Mouse (Mus musculus): ENCODE measurements around the gene Cdh13. TPM values are rescaled to one million over a fixed set of nuclear protein-coding genes. Genes with fewer than 3 reads are reported as not detected.
A peak's percentile ranks its signal among the peaks of the same experiment; 100 is the strongest.

Cdh13 gene
- polyA plus RNA-seq, 1 experiment, result 56.6 TPM

DNA sequence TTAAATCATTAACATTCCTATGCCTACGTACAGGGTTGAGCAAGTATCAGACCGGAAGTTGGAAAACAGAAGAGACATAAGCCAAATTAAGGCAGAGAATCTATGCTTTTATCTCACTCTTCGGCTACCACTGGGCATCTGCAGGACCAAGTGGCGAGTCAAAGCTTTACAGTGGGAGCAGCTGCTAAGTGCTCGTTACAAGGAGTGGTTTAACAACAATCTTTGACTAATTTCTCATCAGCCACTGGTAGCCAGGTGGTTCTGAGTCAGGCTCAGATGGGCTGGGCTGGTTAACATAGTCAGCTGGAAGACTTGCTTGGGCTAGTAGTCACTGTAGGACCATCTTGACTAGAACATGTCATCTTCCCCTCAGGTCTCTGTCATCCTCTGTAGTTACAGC is 34.2 kb upstream of the Cdh13 start:
- Histone ChIP-seq H3K4me2 (ENCODE audit: low read depth) (no peak overlapping the region), H3K4me3 (no peak overlapping the region), H3K36me3 (ENCODE audit: control insufficient read depth, insufficient read depth) (no peaks in the 10 kb centered on the region), H3K79me2 (ENCODE audit: control insufficient read depth, insufficient read depth) (no peaks in the 10 kb centered on the region), H3K27me3 (ENCODE audit: control insufficient read depth, insufficient read depth, insufficient read length) (peaks cover 2% of the 10 kb centered on the region), H3ac (ENCODE audit: control insufficient read depth, insufficient read length) (no peak overlapping the region)
- TF ChIP-seq USF1 (IDR thresholded peaks at IDR 0.05; ENCODE audit: low read depth) (no peak), MYOD1 (IDR thresholded peaks at IDR 0.05; ENCODE audit: control insufficient read depth in 1 of 3, insufficient read length in 2 of 3, low read depth in 2 of 3) (peak in 2 of 3 experiments; percentile 57 to 79), TCF3 (IDR thresholded peaks at IDR 0.05; ENCODE audit: insufficient read length, low read depth) (no peak), POLR2AphosphoS2 (IDR thresholded peaks at IDR 0.05; ENCODE audit: insufficient read length, low read depth) (no peak), E2F4 (IDR thresholded peaks at IDR 0.05; ENCODE audit: insufficient read depth) (no peak), TCF12 (IDR thresholded peaks at IDR 0.05; ENCODE audit: insufficient read depth, poor library complexity, severe bottlenecking) (peak; percentile 17), CEBPB (IDR thresholded peaks at IDR 0.05; ENCODE audit: insufficient read depth, poor library complexity, severe bottlenecking) (no peak), SRF (IDR thresholded peaks at IDR 0.05; ENCODE audit: control insufficient read depth, insufficient read length, low read depth) (no peak), MYOG (IDR thresholded peaks at IDR 0.05; ENCODE audit: control insufficient read depth in 1 of 3, insufficient read depth in 1 of 3, insufficient read length in 2 of 3, low read depth in 2 of 3) (peak in 1 of 3 experiments; percentile 63), REST (IDR thresholded peaks at IDR 0.05; ENCODE audit: insufficient read depth, insufficient read length) (no peak), MAX (IDR thresholded peaks at IDR 0.05; ENCODE audit: low read depth) (no peak), POLR2A (IDR thresholded peaks at IDR 0.05; ENCODE audit: insufficient read length, low read depth) (no peak)

DNA sequence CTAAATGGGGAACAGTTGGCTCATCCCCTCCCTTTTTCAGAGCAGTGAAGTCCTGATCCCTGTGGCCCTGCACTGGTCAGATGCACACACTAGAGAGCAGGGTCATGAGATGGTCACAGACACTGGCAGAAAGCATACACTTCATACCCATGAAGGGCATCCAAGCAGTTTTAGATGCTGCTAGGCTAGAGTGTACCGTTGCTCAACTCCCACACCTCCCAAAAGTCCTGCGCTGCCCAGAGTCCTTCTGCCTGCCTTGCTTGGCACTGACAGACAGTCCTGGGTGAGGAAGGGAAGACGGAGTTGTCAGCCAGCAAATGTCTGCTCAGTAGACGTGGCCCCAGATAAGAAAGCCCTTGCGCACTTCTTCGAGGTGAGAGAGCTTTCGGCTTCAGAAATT is 33.6 kb upstream of the Cdh13 start:
- TF ChIP-seq CEBPB (IDR thresholded peaks at IDR 0.05; ENCODE audit: insufficient read depth, poor library complexity, severe bottlenecking) (no peak), SRF (IDR thresholded peaks at IDR 0.05; ENCODE audit: control insufficient read depth, insufficient read length, low read depth) (no peak), MYOG (IDR thresholded peaks at IDR 0.05; ENCODE audit: control insufficient read depth in 1 of 3, insufficient read depth in 1 of 3, insufficient read length in 2 of 3, low read depth in 2 of 3) (no peak), REST (IDR thresholded peaks at IDR 0.05; ENCODE audit: insufficient read depth, insufficient read length) (no peak)
- H3K36me3 ChIP-seq (ENCODE audit: control insufficient read depth, insufficient read depth), result no peaks in the 10 kb centered on the region
- H3K4me2 ChIP-seq (ENCODE audit: low read depth), result no peak overlapping the region
- peaks cover 6% of the 10 kb centered on the region for H3K27me3 ChIP-seq (ENCODE audit: control insufficient read depth, insufficient read depth, insufficient read length)
- no peak overlapping the region for H3ac ChIP-seq (ENCODE audit: control insufficient read depth, insufficient read length)
- no peaks in the 10 kb centered on the region for H3K79me2 ChIP-seq (ENCODE audit: control insufficient read depth, insufficient read depth)
- H3K4me3 ChIP-seq, result no peak overlapping the region

DNA sequence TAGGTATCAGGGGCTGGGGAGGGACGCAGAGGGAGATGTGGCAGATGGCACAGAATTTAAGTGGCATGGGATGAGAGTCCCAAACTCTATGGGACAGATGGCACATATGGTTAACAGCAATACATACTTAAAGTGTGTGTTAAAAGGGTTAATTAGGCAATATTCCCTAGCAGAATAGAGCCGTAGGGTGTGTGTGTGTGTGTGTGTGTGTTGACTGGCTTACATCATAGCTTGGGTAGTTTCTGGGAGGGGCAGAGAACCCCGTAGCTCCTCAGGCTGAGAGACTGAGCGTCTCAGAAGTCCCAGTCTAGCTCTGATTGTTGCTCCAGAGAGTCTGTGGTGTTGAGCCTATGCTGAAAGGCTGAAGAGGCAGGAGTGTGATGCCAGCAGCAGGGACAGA is 20.4 kb upstream of the Cdh13 start:
- Histone ChIP-seq H3K27me3 (ENCODE audit: control insufficient read depth, insufficient read depth, insufficient read length) (no peaks in the 10 kb centered on the region), H3K4me2 (ENCODE audit: low read depth) (no peak overlapping the region), H3ac (ENCODE audit: control insufficient read depth, insufficient read length) (no peak overlapping the region), H3K4me3 (no peak overlapping the region), H3K36me3 (ENCODE audit: control insufficient read depth, insufficient read depth) (no peaks in the 10 kb centered on the region), H3K79me2 (ENCODE audit: control insufficient read depth, insufficient read depth) (no peaks in the 10 kb centered on the region)
- no peak for TF ChIP-seq MAX (IDR thresholded peaks at IDR 0.05; ENCODE audit: low read depth)
- no peak for TF ChIP-seq POLR2A (IDR thresholded peaks at IDR 0.05; ENCODE audit: insufficient read length, low read depth)
- no peak for TF ChIP-seq CEBPB (IDR thresholded peaks at IDR 0.05; ENCODE audit: insufficient read depth, poor library complexity, severe bottlenecking)
- no peak for TF ChIP-seq REST (IDR thresholded peaks at IDR 0.05; ENCODE audit: insufficient read depth, insufficient read length)
- no peak for TF ChIP-seq E2F4 (IDR thresholded peaks at IDR 0.05; ENCODE audit: insufficient read depth)
- TF ChIP-seq POLR2AphosphoS2 (IDR thresholded peaks at IDR 0.05; ENCODE audit: insufficient read length, low read depth), result no peak
- TF ChIP-seq SRF (IDR thresholded peaks at IDR 0.05; ENCODE audit: control insufficient read depth, insufficient read length, low read depth), result no peak

DNA sequence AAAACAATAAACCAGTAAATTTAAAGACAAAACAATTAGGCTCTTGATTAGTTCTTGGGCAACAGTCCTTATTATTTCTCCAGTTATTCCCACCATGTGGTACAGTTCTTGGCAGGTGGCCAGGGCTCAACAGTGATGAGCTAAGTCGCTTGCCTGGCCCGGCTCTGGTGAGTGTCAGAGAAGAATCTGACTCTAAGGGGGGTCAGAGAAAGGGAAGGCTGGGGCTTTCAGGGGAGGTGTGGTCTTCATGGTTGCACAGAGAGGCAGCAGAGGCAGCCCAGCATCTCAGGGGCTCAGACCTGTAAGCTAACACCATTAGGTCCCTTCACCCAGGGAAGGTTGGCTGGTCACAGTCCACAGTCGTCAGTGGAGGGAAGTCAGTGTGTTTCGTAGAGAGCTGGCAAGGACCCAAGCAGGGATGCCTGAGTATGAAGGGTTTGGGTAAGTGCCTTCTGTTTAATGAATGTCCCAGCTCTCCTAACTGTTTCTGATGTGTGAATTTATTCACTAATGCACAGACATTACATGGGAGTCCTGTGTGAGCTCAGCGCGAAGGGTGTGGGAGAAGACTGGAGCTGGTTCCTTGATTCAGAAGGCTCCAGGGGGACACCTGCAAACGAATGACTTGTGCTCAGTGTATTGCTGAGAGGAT is 12.7 kb upstream of the Cdh13 start:
- Histone ChIP-seq H3K27me3 (ENCODE audit: control insufficient read depth, insufficient read depth, insufficient read length) (no peaks in the 10 kb centered on the region), H3K36me3 (ENCODE audit: control insufficient read depth, insufficient read depth) (no peaks in the 10 kb centered on the region), H3K79me2 (ENCODE audit: control insufficient read depth, insufficient read depth) (no peaks in the 10 kb centered on the region), H3ac (ENCODE audit: control insufficient read depth, insufficient read length) (no peak overlapping the region), H3K4me2 (ENCODE audit: low read depth) (no peak overlapping the region), H3K4me3 (no peak overlapping the region)
- no peak for TF ChIP-seq MAX (IDR thresholded peaks at IDR 0.05; ENCODE audit: low read depth)
- no peak for TF ChIP-seq POLR2A (IDR thresholded peaks at IDR 0.05; ENCODE audit: insufficient read length, low read depth)
- no peak for TF ChIP-seq MYOD1 (IDR thresholded peaks at IDR 0.05; ENCODE audit: control insufficient read depth in 1 of 3, insufficient read length in 2 of 3, low read depth in 2 of 3)
- TF ChIP-seq TCF12 (IDR thresholded peaks at IDR 0.05; ENCODE audit: insufficient read depth, poor library complexity, severe bottlenecking), result no peak
- TF ChIP-seq MYOG (IDR thresholded peaks at IDR 0.05; ENCODE audit: control insufficient read depth in 1 of 3, insufficient read depth in 1 of 3, insufficient read length in 2 of 3, low read depth in 2 of 3), result no peak
- TF ChIP-seq CEBPB (IDR thresholded peaks at IDR 0.05; ENCODE audit: insufficient read depth, poor library complexity, severe bottlenecking), result no peak
- TF ChIP-seq POLR2AphosphoS2 (IDR thresholded peaks at IDR 0.05; ENCODE audit: insufficient read length, low read depth), result no peak
- TF ChIP-seq SRF (IDR thresholded peaks at IDR 0.05; ENCODE audit: control insufficient read depth, insufficient read length, low read depth), result no peak
- no peak for TF ChIP-seq TCF3 (IDR thresholded peaks at IDR 0.05; ENCODE audit: insufficient read length, low read depth)
- TF ChIP-seq USF1 (IDR thresholded peaks at IDR 0.05; ENCODE audit: low read depth), result no peak
- no peak for TF ChIP-seq E2F4 (IDR thresholded peaks at IDR 0.05; ENCODE audit: insufficient read depth)
- TF ChIP-seq REST (IDR thresholded peaks at IDR 0.05; ENCODE audit: insufficient read depth, insufficient read length), result no peak

DNA sequence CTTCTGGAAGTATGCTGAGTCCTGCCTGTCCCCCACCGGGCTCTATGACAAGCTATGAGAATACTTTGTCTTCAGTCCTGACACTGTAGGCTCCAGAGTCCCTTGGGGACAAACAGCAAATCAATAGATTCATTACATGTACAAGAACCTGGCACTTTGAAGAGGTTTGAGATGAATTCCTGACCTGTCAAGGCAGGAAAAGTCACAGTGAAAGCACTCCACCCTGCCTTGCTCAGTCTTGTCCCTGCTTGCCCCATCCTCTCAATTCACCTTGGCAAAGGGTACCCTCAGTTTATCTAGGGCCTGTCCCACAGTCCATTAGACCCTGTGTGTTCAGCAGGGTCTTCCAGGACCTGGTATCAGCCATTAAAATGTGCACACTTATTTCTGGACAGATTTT is 11.0 kb upstream of the Cdh13 start:
- no peaks in the 10 kb centered on the region for H3K27me3 ChIP-seq (ENCODE audit: control insufficient read depth, insufficient read depth, insufficient read length)
- no peak overlapping the region for H3K4me2 ChIP-seq (ENCODE audit: low read depth)
- no peak overlapping the region for H3K4me3 ChIP-seq
- H3ac ChIP-seq (ENCODE audit: control insufficient read depth, insufficient read length), result no peak overlapping the region
- H3K79me2 ChIP-seq (ENCODE audit: control insufficient read depth, insufficient read depth), result no peaks in the 10 kb centered on the region
- no peaks in the 10 kb centered on the region for H3K36me3 ChIP-seq (ENCODE audit: control insufficient read depth, insufficient read depth)
- TF ChIP-seq REST (IDR thresholded peaks at IDR 0.05; ENCODE audit: insufficient read depth, insufficient read length) (no peak), MYOD1 (IDR thresholded peaks at IDR 0.05; ENCODE audit: control insufficient read depth in 1 of 3, insufficient read length in 2 of 3, low read depth in 2 of 3) (no peak), POLR2A (IDR thresholded peaks at IDR 0.05; ENCODE audit: insufficient read length, low read depth) (no peak), MYOG (IDR thresholded peaks at IDR 0.05; ENCODE audit: control insufficient read depth in 1 of 3, insufficient read depth in 1 of 3, insufficient read length in 2 of 3, low read depth in 2 of 3) (no peak), POLR2AphosphoS2 (IDR thresholded peaks at IDR 0.05; ENCODE audit: insufficient read length, low read depth) (no peak), TCF3 (IDR thresholded peaks at IDR 0.05; ENCODE audit: insufficient read length, low read depth) (no peak), USF1 (IDR thresholded peaks at IDR 0.05; ENCODE audit: low read depth) (no peak), E2F4 (IDR thresholded peaks at IDR 0.05; ENCODE audit: insufficient read depth) (no peak), TCF12 (IDR thresholded peaks at IDR 0.05; ENCODE audit: insufficient read depth, poor library complexity, severe bottlenecking) (no peak), MAX (IDR thresholded peaks at IDR 0.05; ENCODE audit: low read depth) (no peak), SRF (IDR thresholded peaks at IDR 0.05; ENCODE audit: control insufficient read depth, insufficient read length, low read depth) (no peak), CEBPB (IDR thresholded peaks at IDR 0.05; ENCODE audit: insufficient read depth, poor library complexity, severe bottlenecking) (no peak)

Measured in myocyte (in vitro differentiated cells).